Mouse (Mus musculus): ENCODE measurements around the gene Tspoap1.

DNA sequence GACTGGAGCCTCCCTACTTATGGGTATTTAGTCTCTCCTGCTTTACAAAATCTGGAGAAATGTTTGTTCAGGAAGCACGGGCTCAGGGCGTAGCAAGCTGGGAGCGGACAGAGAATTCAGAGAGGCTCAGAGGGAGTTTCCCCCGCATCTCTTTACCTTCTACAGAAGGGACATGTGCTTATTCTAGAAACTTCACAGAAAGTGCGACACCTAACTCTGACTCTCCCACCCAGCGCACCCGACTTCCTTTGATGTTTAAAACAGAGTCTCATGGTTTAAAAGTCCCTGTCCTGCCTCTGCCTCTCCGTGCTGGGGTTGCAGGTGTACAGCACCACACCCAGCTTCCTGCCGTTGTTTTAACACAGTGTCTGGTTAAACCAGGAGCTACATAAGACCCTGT lies 39.5 kb upstream of the Tspoap1 start:
- no peak for TF ChIP-seq CTCF (IDR thresholded peaks at IDR 0.05; ENCODE audit: insufficient read depth, low read depth, low read length)
- no peak for TF ChIP-seq POLR2A (IDR thresholded peaks at IDR 0.05; ENCODE audit: insufficient read depth, low read depth, low read length)

Data from olfactory bulb, adult 2 months (tissue).